Mouse (Mus musculus): ENCODE measurements around the gene Igdcc3. TPM values are rescaled to one million over a fixed set of nuclear protein-coding genes. Genes with fewer than 3 reads are reported as not detected.

The Igdcc3 gene
- polyA plus RNA-seq, 1 experiment from 2014 or later, result 4.1 TPM

DNA sequence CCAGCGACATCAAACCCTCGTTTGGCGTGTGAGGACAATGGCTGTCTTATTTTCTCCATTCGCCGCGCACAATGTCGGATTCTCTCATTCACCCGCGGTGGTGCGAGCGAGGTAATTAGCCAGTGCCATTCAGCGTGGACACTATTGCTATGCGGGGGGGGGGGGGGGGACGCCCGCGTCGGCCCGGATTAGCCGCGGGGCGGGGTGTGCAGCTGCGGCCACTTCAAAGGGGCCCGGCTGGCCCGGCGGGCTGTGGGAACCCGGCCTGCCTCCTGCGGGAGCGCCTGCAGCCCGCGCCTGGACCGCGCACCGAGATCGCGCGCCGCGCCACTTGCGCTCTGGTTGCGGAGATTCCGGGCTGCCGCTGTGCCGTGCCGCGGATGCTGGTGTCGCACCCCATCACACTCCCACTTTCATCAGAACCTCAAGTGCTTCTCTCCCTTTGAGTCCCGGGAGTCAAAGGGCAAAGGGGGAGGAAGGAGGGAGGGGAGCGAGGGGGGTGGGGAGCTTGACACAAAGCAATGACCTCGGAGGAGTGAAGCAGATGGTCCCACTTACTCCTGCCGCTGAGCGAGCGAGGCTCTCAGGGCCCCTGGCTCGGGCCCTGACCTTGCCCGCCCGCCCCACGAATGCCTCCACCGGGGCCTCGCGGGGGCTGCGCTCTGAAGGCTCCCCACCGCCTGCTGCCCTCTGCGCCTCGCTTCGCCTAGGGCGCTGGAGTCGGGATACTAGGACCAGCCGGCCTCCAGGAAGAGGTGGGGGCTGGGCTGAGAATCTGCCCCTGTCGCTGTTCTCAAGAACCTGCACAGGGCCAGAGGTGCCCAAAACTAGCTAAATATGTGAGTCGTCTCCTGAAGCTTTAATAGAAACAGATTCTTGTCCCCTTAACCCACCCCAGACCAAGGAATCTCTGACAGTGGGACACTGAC lies 22.0 kb downstream of the Igdcc3 start:
- no peak for TF ChIP-seq CTCF (IDR thresholded peaks at IDR 0.05; ENCODE audit: low read depth)
- Histone ChIP-seq H3K4me1 (ENCODE audit: insufficient read depth) (no peaks in the 10 kb centered on the region; the same call in 1 of the 2 replicates), H3K9me3 (ENCODE audit: low read depth, low read length) (no peaks in the 10 kb centered on the region), H3K9ac (peak overlapping the region; percentile 44), H3K36me3 (ENCODE audit: insufficient read depth) (no peaks in the 10 kb centered on the region), H3K27ac (ENCODE audit: low read depth) (no peak overlapping the region), H3K4me3 (ENCODE audit: low read depth, low read length) (peak overlapping the region; percentile 45), H3K27me3 (ENCODE audit: insufficient read depth, low read length) (peaks cover 23% of the 10 kb centered on the region), H3K4me2 (peak overlapping the region; percentile 80)
- ATAC-seq (ENCODE audit: insufficient read depth) (peak; percentile 54; the same call in 1 of the 2 replicates), DNase-seq (peak; percentile 64)
- 1% methylated on average over 63 of the region's 69 CpGs for whole genome bisulfite sequencing

GRCm38 (mm10) chr9:65164870-65165269 lies 23.9 kb downstream of the Igdcc3 start:
- H3K4me2 ChIP-seq, result no peak overlapping the region
- TF ChIP-seq CTCF (IDR thresholded peaks at IDR 0.05; ENCODE audit: low read depth), result peak; percentile 73
- no peak overlapping the region for H3K27ac ChIP-seq (ENCODE audit: low read depth)
- H3K4me1 ChIP-seq (ENCODE audit: insufficient read depth), result no peaks in the 10 kb centered on the region
- no peaks in the 10 kb centered on the region for H3K9me3 ChIP-seq (ENCODE audit: low read depth, low read length)
- peaks cover 23% of the 10 kb centered on the region for H3K27me3 ChIP-seq (ENCODE audit: insufficient read depth, low read length)
- H3K9ac ChIP-seq, result no peak overlapping the region
- no peak for ATAC-seq (ENCODE audit: insufficient read depth)
- DNase-seq, result peak; percentile 67
- H3K36me3 ChIP-seq (ENCODE audit: insufficient read depth), result no peaks in the 10 kb centered on the region
- H3K4me3 ChIP-seq (ENCODE audit: low read depth, low read length), result no peak overlapping the region
- WGBS, result 8% methylated on average over 1 of the region's 1 CpGs

GRCm38 (mm10) chr9:65166386-65166785 lies 25.4 kb downstream of the Igdcc3 start:
- H3K36me3 ChIP-seq (ENCODE audit: insufficient read depth), result no peaks in the 10 kb centered on the region
- no peaks in the 10 kb centered on the region for H3K4me1 ChIP-seq (ENCODE audit: insufficient read depth)
- peaks cover 23% of the 10 kb centered on the region for H3K27me3 ChIP-seq (ENCODE audit: insufficient read depth, low read length)
- no peak for DNase-seq
- no peak overlapping the region for H3K4me2 ChIP-seq
- no peak for TF ChIP-seq CTCF (IDR thresholded peaks at IDR 0.05; ENCODE audit: low read depth)
- H3K9ac ChIP-seq, result no peak overlapping the region
- H3K9me3 ChIP-seq (ENCODE audit: low read depth, low read length), result no peaks in the 10 kb centered on the region
- no peak overlapping the region for H3K4me3 ChIP-seq (ENCODE audit: low read depth, low read length)
- ATAC-seq (ENCODE audit: insufficient read depth), result no peak
- no peak overlapping the region for H3K27ac ChIP-seq (ENCODE audit: low read depth)
- 41% methylated on average over 9 of the region's 9 CpGs for WGBS

- no peak for TF ChIP-seq CTCF (IDR thresholded peaks at IDR 0.05; ENCODE audit: low read depth)
- H3K4me1 ChIP-seq (ENCODE audit: insufficient read depth), result no peaks in the 10 kb centered on the region; the same call in 1 of the 2 replicates
- 58% methylated on average over 6 of the region's 6 CpGs for WGBS
Observed at GRCm38 (mm10) chr9:65168534-65168933, 27.5 kb downstream of the Igdcc3 start.

DNA sequence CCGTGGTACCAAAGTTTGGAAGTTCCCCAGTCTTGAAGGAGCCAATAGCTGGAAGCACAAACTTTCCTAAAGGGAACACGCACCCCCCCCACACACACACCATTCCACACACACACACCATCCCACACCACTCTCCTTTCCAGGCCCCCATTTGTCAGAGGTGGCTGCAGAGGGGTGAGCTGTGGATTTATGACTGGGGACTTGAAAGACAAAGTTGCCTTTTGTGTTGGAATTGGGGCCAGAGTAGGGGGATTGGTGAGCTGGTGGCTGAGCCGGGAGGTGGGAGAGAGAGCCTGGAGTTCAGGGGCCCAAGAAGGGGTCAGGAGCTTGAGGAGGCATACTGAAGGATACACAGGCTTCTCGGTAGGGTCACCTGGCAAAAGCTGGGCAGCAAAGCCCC lies 28.0 kb downstream of the Igdcc3 start:
- DNase-seq, result no peak
- WGBS, result 42% methylated on average over 4 of the region's 4 CpGs
- no peak for TF ChIP-seq CTCF (IDR thresholded peaks at IDR 0.05; ENCODE audit: low read depth)
- H3K4me1 ChIP-seq (ENCODE audit: insufficient read depth), result no peaks in the 10 kb centered on the region; the same call in 1 of the 2 replicates
- H3K27ac ChIP-seq (ENCODE audit: low read depth), result no peak overlapping the region
- no peak overlapping the region for H3K9ac ChIP-seq
- H3K36me3 ChIP-seq (ENCODE audit: insufficient read depth), result no peaks in the 10 kb centered on the region
- H3K9me3 ChIP-seq (ENCODE audit: low read depth, low read length), result no peaks in the 10 kb centered on the region
- no peak overlapping the region for H3K4me3 ChIP-seq (ENCODE audit: low read depth, low read length)
- ATAC-seq (ENCODE audit: insufficient read depth), result no peak
- H3K4me2 ChIP-seq, result no peak overlapping the region
- peaks cover under 1% of the 10 kb centered on the region; the same call in 1 of the 2 replicates for H3K27me3 ChIP-seq (ENCODE audit: insufficient read depth, low read length)

More at GRCm38 (mm10) chr9:65168534-65168933, 27.5 kb downstream of the Igdcc3 start:
- Histone ChIP-seq H3K9ac (no peak overlapping the region), H3K36me3 (ENCODE audit: insufficient read depth) (no peaks in the 10 kb centered on the region), H3K27me3 (ENCODE audit: insufficient read depth, low read length) (peaks cover 5% of the 10 kb centered on the region; the same call in 1 of the 2 replicates), H3K4me3 (ENCODE audit: low read depth, low read length) (no peak overlapping the region), H3K27ac (ENCODE audit: low read depth) (no peak overlapping the region), H3K9me3 (ENCODE audit: low read depth, low read length) (no peaks in the 10 kb centered on the region), H3K4me2 (no peak overlapping the region)
- no peak for ATAC-seq (ENCODE audit: insufficient read depth)
- DNase-seq, result no peak

- DNase-seq (no peak), ATAC-seq (ENCODE audit: insufficient read depth) (no peak)
- TF ChIP-seq CTCF (IDR thresholded peaks at IDR 0.05; ENCODE audit: low read depth), result no peak
- H3K9ac ChIP-seq, result no peak overlapping the region
- H3K27ac ChIP-seq (ENCODE audit: low read depth), result no peak overlapping the region
- no peak overlapping the region for H3K4me2 ChIP-seq
- no peaks in the 10 kb centered on the region for H3K9me3 ChIP-seq (ENCODE audit: low read depth, low read length)
- H3K4me3 ChIP-seq (ENCODE audit: low read depth, low read length), result no peak overlapping the region
- 46% methylated on average over 9 of the region's 9 CpGs for WGBS
- H3K4me1 ChIP-seq (ENCODE audit: insufficient read depth), result no peaks in the 10 kb centered on the region; the same call in 1 of the 2 replicates
- no peaks in the 10 kb centered on the region for H3K27me3 ChIP-seq (ENCODE audit: insufficient read depth, low read length)
- H3K36me3 ChIP-seq (ENCODE audit: insufficient read depth), result no peaks in the 10 kb centered on the region
Observed at GRCm38 (mm10) chr9:65172654-65173053, 31.7 kb downstream of the Igdcc3 start.

- Histone ChIP-seq H3K9me3 (ENCODE audit: low read depth, low read length) (no peaks in the 10 kb centered on the region), H3K27me3 (ENCODE audit: insufficient read depth, low read length) (no peaks in the 10 kb centered on the region), H3K36me3 (ENCODE audit: insufficient read depth) (no peaks in the 10 kb centered on the region), H3K27ac (ENCODE audit: low read depth) (no peak overlapping the region), H3K9ac (no peak overlapping the region), H3K4me3 (ENCODE audit: low read depth, low read length) (no peak overlapping the region), H3K4me2 (no peak overlapping the region), H3K4me1 (ENCODE audit: insufficient read depth) (peaks cover 13% of the 10 kb centered on the region)
- ATAC-seq (ENCODE audit: insufficient read depth) (no peak), DNase-seq (no peak)
- TF ChIP-seq CTCF (IDR thresholded peaks at IDR 0.05; ENCODE audit: low read depth), result no peak
- WGBS, result 44% methylated on average over 5 of the region's 5 CpGs
Observed at GRCm38 (mm10) chr9:65175234-65175938, 34.4 kb downstream of the Igdcc3 start.

Data from lung, embryonic 14.5 days (tissue).